Mouse (Mus musculus) lung, postnatal 0 days (tissue): Measurements from ENCODE around the gene 1700008O03Rik.

Source experiments
- CTCF ChIP-seq: IDR thresholded peaks from 2 replicates; pipeline ENCODE4 v1.5.1; 2016; ENCODE audit warnings: antibody characterized with exemption, mild to moderate bottlenecking
- EP300 ChIP-seq: IDR thresholded peaks from 2 replicates; pipeline ENCODE4 v1.6.1; 2016; ENCODE audit warnings: antibody characterized with exemption, mild to moderate bottlenecking, control low read depth

DNA sequence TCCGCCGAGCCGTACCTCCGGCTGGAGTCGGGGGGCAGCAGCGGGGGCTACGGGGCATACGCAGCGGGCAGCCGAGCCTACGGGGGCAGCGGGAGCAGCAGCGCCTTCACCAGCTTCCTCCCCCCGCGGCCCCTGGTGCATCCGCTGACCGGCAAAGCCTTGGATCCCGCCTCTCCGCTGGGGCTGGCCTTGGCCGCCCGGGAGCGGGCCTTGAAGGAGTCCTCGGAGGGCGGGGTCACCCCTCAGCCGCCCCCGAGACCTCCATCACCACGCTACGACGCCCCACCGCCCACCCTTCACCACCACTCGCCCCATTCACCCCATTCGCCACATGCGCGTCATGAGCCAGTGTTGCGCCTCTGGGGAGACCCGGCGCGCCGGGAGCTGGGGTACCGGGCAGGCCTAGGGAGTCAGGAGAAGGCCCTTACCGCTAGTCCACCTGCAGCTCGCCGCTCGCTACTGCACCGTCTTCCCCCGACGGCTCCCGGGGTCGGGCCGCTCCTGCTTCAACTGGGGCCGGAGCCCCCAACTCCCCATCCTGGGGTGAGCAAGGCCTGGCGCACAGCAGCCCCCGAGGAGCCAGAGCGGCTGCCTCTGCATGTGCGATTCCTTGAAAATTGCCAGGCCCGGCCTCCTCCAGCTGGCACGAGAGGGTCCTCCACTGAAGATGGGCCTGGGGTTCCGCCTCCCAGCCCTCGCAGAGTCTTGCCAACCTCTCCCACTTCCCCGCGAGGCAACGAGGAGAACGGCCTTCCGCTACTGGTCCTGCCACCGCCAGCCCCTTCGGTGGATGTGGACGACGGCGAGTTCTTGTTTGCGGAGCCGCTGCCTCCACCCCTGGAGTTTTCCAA, 32.6 kb downstream of the 1700008O03Rik start:
- TF ChIP-seq CTCF (no peak), EP300 (no peak)
